Mouse (Mus musculus) liver, embryonic 14.5 days (tissue): ENCODE data around the gene Gramd4.

Source experiments
- CTCF ChIP-seq: IDR thresholded peaks from 2 replicates; pipeline ENCODE4 v1.5.1; 2016; ENCODE audit warnings: antibody characterized with exemption, low read depth, control low read depth
- EP300 ChIP-seq: IDR thresholded peaks from 2 replicates; pipeline ENCODE4 v1.6.1; 2016; ENCODE audit warnings: antibody characterized with exemption, low read depth

GRCm38 (mm10) chr15:86145046-86145445, 87.6 kb downstream of the Gramd4 start:
- TF ChIP-seq CTCF: no peak
- no peak for TF ChIP-seq EP300
